Mouse (Mus musculus) erythroblast, embryonic 14.5 days (primary cell): Measurements from ENCODE around the gene Gsdma3.

ENCODE experiments used
- GATA1 ChIP-seq: IDR thresholded peaks from 2 replicates; pipeline ENCODE4 v1.6.1; 2012; ENCODE audit warnings: low read length, inconsistent platforms, mixed read lengths
- TAL1 ChIP-seq: IDR thresholded peaks from 3 replicates; pipeline ENCODE4 v1.6.1; 2012; ENCODE audit warnings: low read length, inconsistent platforms, mixed read lengths

DNA sequence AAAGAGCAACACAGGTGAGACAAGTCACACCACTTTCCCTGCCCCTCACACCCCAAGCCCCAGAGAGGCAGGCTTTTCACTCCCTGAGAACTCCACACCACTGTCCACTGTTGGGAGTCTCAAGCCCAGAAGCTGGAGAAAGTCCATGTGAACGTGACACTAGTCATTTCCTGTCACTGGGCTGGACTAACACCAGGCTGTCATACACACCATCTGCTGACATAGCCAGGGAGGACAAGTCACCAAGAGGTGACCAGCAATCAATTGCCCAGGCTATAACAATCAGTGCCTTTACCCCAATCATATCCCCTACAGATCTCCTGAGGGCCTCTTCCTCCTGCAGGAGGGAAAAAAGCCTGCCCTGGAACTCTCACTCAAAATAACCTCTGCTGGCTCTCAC, 42.0 kb upstream of the Gsdma3 start:
- TF ChIP-seq GATA1 (no peak), TAL1 (no peak)
